Mouse (Mus musculus) G1E (cell line): ENCODE results near the gene Dnajc11. TPM values are rescaled to one million over a fixed set of nuclear protein-coding genes. Genes with fewer than 3 reads are reported as not detected.

Source experiments
- ATAC-seq: 2 replicates; pipeline ENCODE4 v1.8.0; 2016; ENCODE audit warnings: mild to moderate bottlenecking; ENCODE audit not compliant: insufficient number of reproducible peaks, poor library complexity, low FRiP score, severe bottlenecking; ENCODE audit errors: extremely low read depth
- DNase-seq: peaks from one replicate; pipeline ENCODE4 v3.0.0; 2012; ENCODE audit warnings: low spot score
- H3K27me3 ChIP-seq: 2 replicates; pipeline ENCODE4 v1.6.1; 2012; ENCODE audit warnings: mild to moderate bottlenecking, low read length, inconsistent platforms; ENCODE audit not compliant: insufficient read depth
- H3K36me3 ChIP-seq: replicated peaks from 2 replicates; pipeline ENCODE3; 2012; ENCODE audit warnings: mild to moderate bottlenecking, inconsistent platforms
- H3K4me1 ChIP-seq: 2 replicates; pipeline ENCODE4 v1.6.1; 2012; ENCODE audit warnings: low read depth, low read length, inconsistent platforms, mixed read lengths; ENCODE audit not compliant: insufficient read depth
- H3K4me3 ChIP-seq: 2 replicates; pipeline ENCODE4 v1.5.1; 2012; ENCODE audit warnings: low read depth, mild to moderate bottlenecking, inconsistent platforms, low read length, moderate library complexity, mixed read lengths
- H3K9me3 ChIP-seq: replicated peaks from 2 replicates; pipeline ENCODE4 v1.6.1; 2012; ENCODE audit warnings: inconsistent platforms
- CTCF ChIP-seq: IDR thresholded peaks from 2 replicates; pipeline ENCODE4 v1.5.1; 2012; ENCODE audit warnings: low read depth, low read length, inconsistent platforms, mixed read lengths
- GATA1 ChIP-seq: IDR thresholded peaks from 2 replicates; pipeline ENCODE4 v1.6.1; 2012; ENCODE audit warnings: borderline replicate concordance, low read length, inconsistent platforms, mixed read lengths
- GATA2 ChIP-seq: IDR thresholded peaks from 2 replicates; pipeline ENCODE4 v1.6.1; 2012; ENCODE audit warnings: low read depth, low read length, inconsistent platforms, borderline replicate concordance
- POLR2AphosphoS5 ChIP-seq: IDR thresholded peaks from 2 replicates; pipeline ENCODE4 v1.6.1; 2012; ENCODE audit warnings: low read depth, low read length, inconsistent platforms; ENCODE audit not compliant: insufficient replicate concordance
- TAL1 ChIP-seq: conservative IDR thresholded peaks from 2 replicates; pipeline ENCODE4 v1.6.1; 2012; ENCODE audit warnings: low read depth, low read length, inconsistent platforms, mixed read lengths
- polyA plus RNA-seq: library from polyadenylated mRNA; stranded (reverse); fragments of >175 nt; gene quantifications from 2 replicates; pipeline ENCODE4 v1.2.3, GENCODE M21; 2012
- total RNA-seq, 2 experiments: library from RNA; stranded (forward) in 1 of 2; stranded (reverse) in 1 of 2; fragments of 200-1000 nt in 1 of 2; fragments of >200 nt in 1 of 2; fragmentation: Nextera tagmentation in 1 of 2; gene quantifications; 2 replicates each; pipeline ENCODE4 v1.2.3; 2014 to 2017

Dnajc11 gene
- total and polyA plus RNA-seq, 3 experiments: 51.1 to 97.1 (median 67.2) TPM

- H3K27me3 ChIP-seq: peaks cover 49% of the 10 kb centered on the region
- peaks cover 66% of the 10 kb centered on the region for H3K4me1 ChIP-seq
- peak within 1 kb of the TSS; percentile 87 for H3K4me3 ChIP-seq
- peak; percentile 88 for ATAC-seq
- peaks cover 17% of the 10 kb centered on the region for H3K36me3 ChIP-seq
- TF ChIP-seq CTCF: no peak
- no peak for TF ChIP-seq GATA1
- TF ChIP-seq TAL1: no peak
- no peak for TF ChIP-seq POLR2AphosphoS5
- no peak for TF ChIP-seq GATA2
- H3K9me3 ChIP-seq: no peaks in the 10 kb centered on the region
- peak; percentile 93 for DNase-seq
These were observed 62.9 kb downstream of the Dnajc11 start, which contains the start of gene Phf13 for GRCm38 (mm10) chr4:151996173-151996950. Phf13 (minus strand) TSS chr4:151996258.

GRCm38 (mm10) chr4:151996951-151997222 is 63.4 kb downstream of the Dnajc11 start:
- TF ChIP-seq POLR2AphosphoS5 (no peak), GATA2 (no peak), TAL1 (no peak), GATA1 (no peak), CTCF (no peak)

GRCm38 (mm10) chr4:151997701-151998100 is 64.2 kb downstream of the Dnajc11 start:
- ATAC-seq (no peak), DNase-seq (no peak)
- H3K4me3 ChIP-seq: no peak overlapping the region; the same call in 1 of the 2 replicates
- H3K27me3 ChIP-seq: peaks cover 48% of the 10 kb centered on the region
- peaks cover 4% of the 10 kb centered on the region for H3K36me3 ChIP-seq
- TF ChIP-seq TAL1 (no peak), POLR2AphosphoS5 (no peak), GATA2 (no peak), CTCF (no peak), GATA1 (no peak)
- H3K4me1 ChIP-seq: peaks cover 59% of the 10 kb centered on the region
- H3K9me3 ChIP-seq: no peaks in the 10 kb centered on the region

More at GRCm38 (mm10) chr4:151996951-151997222, 63.4 kb downstream of the Dnajc11 start:
- no peaks in the 10 kb centered on the region for H3K9me3 ChIP-seq
- H3K36me3 ChIP-seq: peaks cover 12% of the 10 kb centered on the region
- H3K4me1 ChIP-seq: peaks cover 66% of the 10 kb centered on the region
- ATAC-seq (no peak), DNase-seq (no peak)
- peaks cover 49% of the 10 kb centered on the region for H3K27me3 ChIP-seq
- peak overlapping the region; percentile 87 for H3K4me3 ChIP-seq

- Histone ChIP-seq H3K4me1 (peaks cover 44% of the 10 kb centered on the region), H3K4me3 (no peak overlapping the region), H3K36me3 (no peaks in the 10 kb centered on the region), H3K27me3 (peaks cover 44% of the 10 kb centered on the region), H3K9me3 (no peaks in the 10 kb centered on the region)
- ATAC-seq (no peak), DNase-seq (no peak)
- TF ChIP-seq POLR2AphosphoS5 (no peak), GATA2 (no peak), TAL1 (no peak), GATA1 (no peak), CTCF (no peak)
These were observed 66.0 kb downstream of the Dnajc11 start for GRCm38 (mm10) chr4:151999481-151999880.

GRCm38 (mm10) chr4:152000906-152001305 is 67.4 kb downstream of the Dnajc11 start:
- DNase-seq (no peak), ATAC-seq (no peak)
- Histone ChIP-seq H3K27me3 (peaks cover 45% of the 10 kb centered on the region), H3K9me3 (no peaks in the 10 kb centered on the region), H3K36me3 (no peaks in the 10 kb centered on the region), H3K4me3 (no peak overlapping the region), H3K4me1 (peaks cover 30% of the 10 kb centered on the region)
- no peak for TF ChIP-seq CTCF
- TF ChIP-seq GATA1: no peak
- no peak for TF ChIP-seq POLR2AphosphoS5
- TF ChIP-seq GATA2: no peak
- no peak for TF ChIP-seq TAL1

GRCm38 (mm10) chr4:152001335-152001734 is 67.8 kb downstream of the Dnajc11 start:
- Histone ChIP-seq H3K4me3 (no peak overlapping the region), H3K9me3 (no peaks in the 10 kb centered on the region), H3K36me3 (no peaks in the 10 kb centered on the region), H3K4me1 (peaks cover 29% of the 10 kb centered on the region), H3K27me3 (peaks cover 46% of the 10 kb centered on the region)
- TF ChIP-seq CTCF: no peak
- no peak for TF ChIP-seq GATA2
- no peak for TF ChIP-seq TAL1
- TF ChIP-seq GATA1: no peak
- TF ChIP-seq POLR2AphosphoS5: no peak
- ATAC-seq (no peak), DNase-seq (no peak)
